Mouse (Mus musculus) G1E (cell line): Measurements from ENCODE around the gene F2rl2.

ENCODE experiments used
- CTCF ChIP-seq: IDR thresholded peaks from 2 replicates; pipeline ENCODE4 v1.5.1; 2012; ENCODE audit warnings: low read depth, low read length, inconsistent platforms, mixed read lengths
- GATA1 ChIP-seq: IDR thresholded peaks from 2 replicates; pipeline ENCODE4 v1.6.1; 2012; ENCODE audit warnings: borderline replicate concordance, low read length, inconsistent platforms, mixed read lengths
- TAL1 ChIP-seq: conservative IDR thresholded peaks from 2 replicates; pipeline ENCODE4 v1.6.1; 2012; ENCODE audit warnings: low read depth, low read length, inconsistent platforms, mixed read lengths

DNA sequence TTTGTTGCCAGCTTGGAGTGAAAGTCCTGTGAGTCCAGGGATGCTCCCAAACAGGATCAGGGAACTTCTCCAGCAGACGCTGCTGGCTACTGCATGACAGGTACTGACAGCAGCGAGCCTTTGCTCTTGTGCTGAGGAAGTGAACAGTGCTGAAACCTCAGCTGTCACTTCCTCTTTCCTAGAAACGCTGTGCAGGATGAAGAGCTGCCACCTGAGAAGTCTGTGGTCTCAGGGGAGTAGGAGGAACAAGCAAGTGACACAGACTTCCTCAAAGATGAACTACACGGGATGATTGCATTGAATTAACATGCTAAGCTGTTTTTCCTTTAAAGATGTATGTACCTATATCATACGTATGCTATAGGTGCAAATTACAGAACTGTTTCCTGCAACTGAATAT lies 10.9 kb upstream of the F2rl2 start:
- no peak for TF ChIP-seq GATA1
- TF ChIP-seq CTCF, result no peak
- no peak for TF ChIP-seq TAL1
